Mouse (Mus musculus): ENCODE measurements around the gene Ccpg1os. TPM values are rescaled to one million over a fixed set of nuclear protein-coding genes. Genes with fewer than 3 reads are reported as not detected.
A peak's percentile ranks its signal among the peaks of the same experiment; 100 is the strongest.

Ccpg1os gene
- total RNA-seq (2012; rRNA removed) = 4.0 and 7.3 TPM in 2 replicates
- 9.2 and 12.6 TPM in 2 replicates for total RNA-seq (2014; rRNA removed)
- 4.0 and 5.2 TPM in 2 replicates for polyA plus RNA-seq (2012; ENCODE audit: insufficient read length, low read depth)

GRCm38 (mm10) chr9:72985250-72986220, at the start of gene Ccpg1os, which contains the start of gene Ccpg1:
Ccpg1os (minus strand) TSS chr9:72985382.
Ccpg1 (plus strand) TSS chr9:72985429.
- no peaks in the 10 kb centered on the region for H3K36me3 ChIP-seq (replicated peaks in 1 of 2; ENCODE audit: control insufficient read depth in 1 of 2, insufficient read depth in 1 of 2, low read length in 1 of 2)
- TF ChIP-seq HCFC1 (IDR thresholded peaks at IDR 0.05; ENCODE audit: low read depth, low read length) (peak; percentile 100), JUND (conservative IDR thresholded peaks at IDR 0.05; ENCODE audit: low read depth, low read length) (no peak), ZC3H11A (IDR thresholded peaks at IDR 0.05; ENCODE audit: low read depth, low read length) (no peak), SIN3A (IDR thresholded peaks at IDR 0.05; ENCODE audit: low read length) (peak; percentile 98), ZKSCAN1 (IDR thresholded peaks at IDR 0.05; ENCODE audit: borderline replicate concordance, low read depth, low read length) (no peak), MAX (IDR thresholded peaks at IDR 0.05; ENCODE audit: low read length) (peak; percentile 77), CHD2 (IDR thresholded peaks at IDR 0.05; ENCODE audit: low read length) (no peak), ELF1 (IDR thresholded peaks at IDR 0.05; ENCODE audit: low read depth, low read length) (peak; percentile 94), CTCF (conservative IDR thresholded peaks at IDR 0.05 in 1 of 2, IDR thresholded peaks at IDR 0.05 in 1 of 2; ENCODE audit: low read depth in 2 of 2, low read length in 2 of 2) (no peak), USF2 (conservative IDR thresholded peaks at IDR 0.05; ENCODE audit: low read depth, low read length) (no peak), MAFK (IDR thresholded peaks at IDR 0.05; ENCODE audit: insufficient replicate concordance, low read length) (no peak), NRF1 (IDR thresholded peaks at IDR 0.05; ENCODE audit: low read depth, low read length) (peak; percentile 61), MYC (IDR thresholded peaks at IDR 0.05; ENCODE audit: low read depth, low read length) (peak; percentile 42; the same call in 1 of the 2 replicates), POLR2AphosphoS2 (IDR thresholded peaks at IDR 0.05; ENCODE audit: low read depth, low read length) (no peak; the same call in 1 of the 2 replicates), RAD21 (IDR thresholded peaks at IDR 0.05; ENCODE audit: low read depth, low read length) (no peak), UBTF (IDR thresholded peaks at IDR 0.05; ENCODE audit: low read depth, low read length) (no peak), BHLHE40 (IDR thresholded peaks at IDR 0.05; ENCODE audit: low read depth, low read length) (peak; percentile 45), MXI1 (IDR thresholded peaks at IDR 0.05; ENCODE audit: low read depth, low read length) (peak; percentile 95), ZMIZ1 (IDR thresholded peaks at IDR 0.05; ENCODE audit: low read depth, low read length) (no peak), POLR2A (IDR thresholded peaks at IDR 0.05; ENCODE audit: low read depth, low read length) (peak; percentile 48), GABPA (IDR thresholded peaks at IDR 0.05; ENCODE audit: insufficient replicate concordance, low read depth, low read length) (peak; percentile 88; the same call in 1 of the 2 replicates), KAT2A (IDR thresholded peaks at IDR 0.05; ENCODE audit: insufficient replicate concordance, low read length) (peak; percentile 98)
- dilution Hi-C loops (cut with MboI; ENCODE audit: extremely low pct_ligation_motif_present, extremely low pct_unique_long_range_greater_than_20kb, low sequenced_read_pairs) (no loop called here), in situ Hi-C loops (cut with MboI; ENCODE audit: low pct_ligation_motif_present, low pct_unique_long_range_greater_than_20kb, low sequenced_read_pairs) (no loop called here)
- H3K4me2 ChIP-seq (ENCODE audit: insufficient read depth, low read depth, poor library complexity, severe bottlenecking) = peak within 1 kb of the TSS; percentile 95
- no peak within 1 kb of the TSS for H3K27ac ChIP-seq (ENCODE audit: insufficient read depth, low read depth)
- H3K4me1 ChIP-seq (ENCODE audit: control insufficient read depth in 1 of 2, insufficient read depth in 2 of 2) = peaks cover 3 to 23% of the 10 kb centered on the region in 2 experiments; a peak in 3 of 4 replicates
- peaks cover 2% of the 10 kb centered on the region for H3K27me3 ChIP-seq (replicated peaks)
- H3K9ac ChIP-seq (ENCODE audit: insufficient read depth, low read depth) = peak within 1 kb of the TSS; percentile 65
- peak; percentile 97 for DNase-seq (ENCODE audit: extremely low read depth)
- H3K79me2 ChIP-seq (replicated peaks; ENCODE audit: control insufficient read depth, extremely low read depth, insufficient read depth, poor library complexity, severe bottlenecking) = no peaks in the 10 kb centered on the region; the same call in 1 of the 2 replicates
- H3K4me3 ChIP-seq (replicated peaks in 1 of 3; ENCODE audit: low read depth in 2 of 3, low read length in 2 of 3, poor library complexity in 1 of 3) = peak within 1 kb of the TSS; percentile 69 to 80 (median 72)
- no peaks in the 10 kb centered on the region for H3K9me3 ChIP-seq (replicated peaks; ENCODE audit: low read length)

Measured in CH12.LX (cell line).